Mouse (Mus musculus): ENCODE results near the gene Ifi35.
"Not testable (repeated sequence)": the region's sequence is repeated elsewhere in the genome, so short reads cannot be mapped to it uniquely, and the experiment has no call there.

Gene Ifi35

DNA sequence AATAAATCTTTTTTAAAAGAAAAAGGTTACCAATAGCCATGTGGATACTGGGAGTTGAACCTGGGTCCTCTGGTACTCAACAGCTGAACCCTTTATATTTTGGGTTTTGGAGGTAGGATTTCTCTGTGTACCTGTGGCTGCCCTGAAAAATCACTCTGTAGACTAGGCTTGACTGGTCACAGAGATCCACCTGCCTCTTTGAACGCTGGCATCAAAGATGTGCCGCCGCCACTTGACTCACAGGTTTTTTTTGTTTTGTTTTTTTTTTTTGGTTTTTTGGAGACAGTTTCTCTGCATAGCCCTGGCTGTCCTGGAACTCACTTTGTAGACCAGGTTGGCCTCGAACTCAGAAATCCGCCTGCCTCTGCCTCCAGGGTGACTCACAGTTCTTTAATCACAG lies 421 bp upstream of the Ifi35 start:
- DNase-seq (ENCODE audit: low spot score in 2 of 2) = no peak

DNA sequence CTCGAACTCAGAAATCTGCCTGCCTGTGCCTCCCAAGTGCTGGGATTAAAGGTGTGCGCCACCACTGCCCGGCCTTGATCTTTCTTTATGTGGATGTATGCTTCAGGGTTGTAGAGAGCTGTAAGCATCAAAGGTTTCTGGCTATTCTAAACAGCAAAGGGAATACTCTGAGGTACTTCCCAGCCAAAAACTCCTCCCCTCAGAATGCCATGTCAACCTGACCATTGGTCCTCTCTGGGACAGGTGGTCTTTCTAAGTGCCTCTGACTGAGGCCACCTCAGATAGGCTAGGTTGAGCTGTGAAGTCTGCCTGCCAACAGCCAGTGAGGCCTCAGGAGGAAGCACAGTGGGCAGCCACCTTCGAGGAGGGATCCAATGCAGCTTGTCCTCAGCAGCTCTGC lies 692 bp downstream of the Ifi35 start:
- DNase-seq (ENCODE audit: low spot score in 2 of 2) = no peak

DNA sequence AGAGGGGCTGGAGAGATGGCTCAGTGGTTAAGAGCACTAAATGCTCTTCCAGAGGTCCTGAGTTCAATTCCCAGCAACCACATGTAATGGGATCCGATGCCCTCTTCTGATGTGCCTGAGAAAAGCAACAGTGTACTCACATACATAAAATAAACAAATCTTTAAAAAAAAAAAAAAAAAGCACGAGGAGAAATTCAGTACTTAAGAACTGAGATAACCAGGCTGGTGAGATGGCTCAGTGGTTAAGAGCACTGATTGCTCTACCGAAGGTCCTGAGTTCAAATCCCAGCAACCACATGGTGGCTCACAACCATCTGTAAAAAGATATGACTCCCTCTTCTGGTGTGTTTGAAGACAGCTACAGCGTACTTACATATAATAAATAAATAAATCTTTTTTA lies 1.4 kb downstream of the Ifi35 start:
- not testable (repeated sequence) for DNase-seq (ENCODE audit: low spot score in 2 of 2)

DNA sequence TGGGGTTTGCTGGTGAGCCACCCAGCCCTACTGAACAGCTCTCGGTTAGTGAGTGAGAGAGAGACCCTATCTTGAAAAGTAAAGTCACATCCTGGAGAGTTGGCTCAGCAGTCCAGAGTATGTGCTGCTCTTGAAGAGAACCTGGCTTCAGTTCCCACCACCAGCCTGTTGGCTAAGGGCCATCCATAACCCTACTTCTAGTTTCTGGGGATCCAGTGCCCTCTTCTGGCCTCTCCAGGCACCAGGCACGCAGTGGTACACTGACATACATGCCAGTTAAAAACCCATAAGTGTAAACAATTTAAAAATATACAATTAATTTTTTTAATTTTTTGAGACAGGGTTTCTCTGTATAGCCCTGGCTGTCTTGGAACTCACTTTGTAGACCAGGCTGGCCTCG lies 2.2 kb downstream of the Ifi35 start:
- no peak for DNase-seq (ENCODE audit: low spot score in 2 of 2)

DNA sequence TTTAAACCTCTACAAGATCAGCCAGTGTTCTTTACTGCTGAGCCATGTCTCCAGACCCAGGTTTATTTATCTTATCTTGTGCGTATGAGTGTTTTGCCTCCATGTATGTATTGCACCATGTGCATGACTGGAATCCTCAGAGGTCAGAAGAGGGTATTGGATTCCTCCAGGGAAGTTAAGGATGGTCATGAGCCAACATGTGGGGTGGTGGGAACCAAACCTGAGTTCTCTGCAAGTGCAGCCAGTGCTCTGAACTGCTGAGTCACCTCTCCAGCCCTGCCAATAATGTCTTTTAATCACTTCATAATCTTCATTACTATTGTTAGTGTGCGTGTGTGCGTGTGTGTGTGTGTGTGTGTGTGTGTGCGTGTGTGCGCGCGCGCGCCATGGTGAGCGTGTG lies 3.3 kb downstream of the Ifi35 start:
- no peak for DNase-seq (ENCODE audit: low spot score in 2 of 2)

DNA sequence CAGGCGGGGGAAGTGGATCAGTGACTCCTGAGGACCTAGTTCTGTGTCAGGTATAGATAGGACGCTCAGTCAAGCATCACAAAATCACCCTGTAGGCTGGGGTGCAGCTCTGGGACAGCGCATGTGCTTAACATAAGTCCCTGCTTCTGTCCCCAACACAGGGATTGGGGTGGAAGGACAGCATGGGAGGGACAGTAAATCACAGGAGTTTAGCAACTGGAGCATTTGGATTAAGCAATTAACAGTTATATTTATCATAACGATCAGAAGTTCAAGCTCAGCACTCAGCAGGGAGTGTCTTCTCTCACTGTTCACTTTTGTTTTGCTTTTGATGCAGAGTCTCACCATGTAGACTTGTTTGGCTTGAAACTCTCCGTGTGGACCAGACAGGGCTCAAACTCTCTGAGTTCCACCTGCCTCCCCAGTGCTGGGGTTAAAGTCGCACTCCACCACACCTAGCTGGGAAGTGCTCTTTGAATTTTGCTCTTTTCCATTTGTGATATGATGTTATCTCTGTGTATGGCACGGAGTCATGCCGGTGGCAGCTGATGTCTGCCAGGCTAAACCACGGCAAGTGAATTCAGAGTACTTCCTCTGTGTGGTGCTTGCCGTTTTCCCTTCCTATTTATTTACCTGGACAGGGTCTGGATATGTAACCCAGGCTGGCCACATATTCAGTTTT lies 4.0 kb downstream of the Ifi35 start:
- DNase-seq (ENCODE audit: low spot score in 2 of 2) = no peak

DNA sequence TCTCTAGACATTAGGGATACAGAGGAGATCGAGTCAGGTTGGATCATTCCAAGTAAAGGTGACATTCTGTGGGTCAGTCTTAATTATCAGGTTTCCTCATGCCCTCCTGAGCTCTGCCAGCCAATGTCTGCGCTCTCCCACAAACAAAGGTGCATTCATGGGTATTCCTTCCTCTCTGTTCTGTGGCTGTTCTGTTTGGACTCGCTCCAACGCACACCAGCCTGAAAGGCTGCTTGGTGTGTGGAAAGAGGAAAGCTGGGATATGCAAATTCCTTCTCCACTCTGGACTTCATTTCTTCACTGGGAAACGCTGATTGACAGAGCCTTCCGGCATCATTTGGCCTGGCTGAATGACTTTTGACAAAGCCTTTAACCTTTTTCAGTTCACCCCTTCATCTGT lies 6.5 kb downstream of the Ifi35 start:
- no peak for DNase-seq (ENCODE audit: low spot score in 2 of 2)

DNA sequence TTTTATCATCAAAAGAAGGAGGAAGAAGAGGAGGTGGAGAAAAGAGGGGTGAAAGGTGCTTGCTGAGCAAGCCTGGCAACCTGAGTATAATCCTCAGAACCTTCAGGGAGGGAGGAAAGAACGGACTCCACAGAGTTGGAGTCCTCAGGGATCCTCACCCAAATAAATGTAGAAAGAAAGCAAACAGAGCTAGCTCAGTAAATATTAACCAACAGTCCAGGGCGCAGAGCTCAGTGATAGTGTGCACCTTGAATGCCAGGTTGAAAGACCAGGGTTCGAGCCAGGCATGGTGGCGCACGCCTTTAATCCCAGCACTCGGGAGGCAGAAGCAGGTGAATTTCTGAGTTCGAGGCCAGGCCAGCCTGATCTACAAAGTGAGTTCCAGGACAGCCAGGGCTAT lies 7.4 kb downstream of the Ifi35 start:
- no peak for DNase-seq (ENCODE audit: low spot score in 2 of 2)

DNA sequence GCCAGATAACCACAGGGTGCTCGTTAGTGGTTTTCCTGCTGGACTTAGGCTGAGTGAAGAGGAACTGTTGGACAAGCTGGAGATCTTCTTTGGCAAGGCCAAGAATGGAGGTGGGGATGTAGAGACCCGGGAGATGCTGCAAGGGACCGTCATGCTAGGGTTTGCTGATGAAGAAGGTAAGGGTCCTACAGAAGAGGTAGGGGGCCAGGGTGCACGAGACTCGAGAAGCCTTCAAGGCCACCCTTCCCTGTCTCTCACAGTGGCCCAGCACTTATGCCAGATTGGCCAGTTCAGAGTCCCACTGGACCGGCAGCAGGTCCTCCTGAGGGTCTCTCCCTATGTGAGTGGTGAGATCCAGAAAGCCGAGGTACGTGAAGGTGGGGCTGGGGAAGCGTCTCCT lies 9.4 kb downstream of the Ifi35 start:
- DNase-seq (ENCODE audit: low spot score in 2 of 2) = no peak

DNA sequence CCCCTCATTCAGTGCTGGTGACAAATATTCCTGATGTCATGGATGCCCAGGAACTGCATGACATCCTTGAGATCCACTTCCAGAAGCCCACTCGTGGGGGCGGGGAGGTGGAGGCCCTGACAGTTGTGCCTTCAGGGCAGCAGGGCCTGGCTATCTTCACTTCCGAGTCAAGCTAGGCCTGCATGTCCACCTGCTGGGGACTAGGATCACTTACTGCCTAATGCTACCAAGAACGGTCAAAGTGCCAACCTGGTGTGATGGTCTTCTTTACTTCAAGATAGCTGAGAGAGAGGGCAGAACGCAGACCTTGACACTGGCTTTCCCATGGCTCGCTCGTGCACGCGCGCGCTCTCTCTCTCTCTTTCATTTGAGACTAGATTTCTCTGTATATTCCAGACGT lies 10.0 kb downstream of the Ifi35 start:
- no peak for DNase-seq (ENCODE audit: low spot score in 2 of 2)

DNA sequence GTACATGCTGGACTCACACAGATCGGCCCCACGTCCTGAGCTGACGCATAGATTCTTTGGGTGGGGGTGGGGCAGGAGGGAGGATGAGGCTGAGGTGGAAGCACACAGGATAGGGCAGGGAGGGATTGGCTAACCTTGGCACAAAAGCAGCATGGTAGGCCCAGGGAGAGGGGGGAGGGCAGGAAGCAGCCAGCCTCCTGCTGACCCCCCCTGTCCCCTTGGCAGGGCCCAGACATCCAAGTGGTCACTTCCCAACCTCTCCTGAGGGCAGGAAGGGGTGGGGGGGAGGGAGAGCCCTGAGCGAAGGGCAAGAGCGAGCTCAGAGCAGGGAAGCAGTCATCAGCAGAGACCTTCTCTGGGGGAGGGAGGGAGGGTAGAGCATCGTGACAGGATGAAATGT lies 11.5 kb downstream of the Ifi35 start:
- DNase-seq (ENCODE audit: low spot score in 2 of 2) = no peak

DNA sequence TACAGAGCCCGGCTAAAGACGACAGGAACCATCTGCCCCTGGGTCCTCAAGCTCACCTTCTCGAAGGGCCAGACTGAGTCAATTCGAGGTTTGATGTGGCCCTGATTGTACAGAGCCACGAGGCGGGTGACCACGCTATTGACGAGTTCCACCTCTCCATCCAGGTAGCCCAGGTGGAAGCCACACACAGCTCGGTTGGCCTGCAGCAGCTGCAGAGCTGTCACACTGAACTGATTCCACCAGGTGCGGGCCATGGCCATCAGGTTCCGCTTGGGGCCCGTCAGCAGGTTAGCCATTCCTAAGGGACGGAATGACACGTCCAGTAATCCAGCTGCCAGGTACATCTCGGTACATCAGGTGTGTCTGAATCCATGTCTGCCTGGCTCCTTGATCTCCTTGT lies 12.1 kb downstream of the Ifi35 start:
- no peak for DNase-seq (ENCODE audit: low spot score in 2 of 2)

DNA sequence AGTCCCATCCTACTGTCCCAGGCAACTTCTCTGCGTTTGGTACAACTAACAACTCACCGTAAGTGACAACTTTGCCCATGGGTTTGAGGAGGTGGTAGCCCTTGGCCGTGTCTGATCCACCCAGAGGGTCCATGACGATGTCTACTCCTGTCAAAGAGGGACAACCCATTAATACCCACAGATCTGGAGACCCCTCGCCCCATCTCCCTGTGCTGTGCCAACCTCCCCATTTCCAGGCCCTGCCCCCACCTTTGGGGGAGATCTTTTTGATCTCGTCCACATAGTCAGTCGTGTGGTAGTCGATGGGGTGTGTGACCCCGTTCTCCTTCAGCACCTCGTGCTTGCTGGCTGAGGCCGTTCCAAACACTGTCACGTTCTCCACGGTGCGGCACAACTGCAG lies 13.9 kb downstream of the Ifi35 start:
- DNase-seq (ENCODE audit: low spot score in 2 of 2) = no peak

DNA sequence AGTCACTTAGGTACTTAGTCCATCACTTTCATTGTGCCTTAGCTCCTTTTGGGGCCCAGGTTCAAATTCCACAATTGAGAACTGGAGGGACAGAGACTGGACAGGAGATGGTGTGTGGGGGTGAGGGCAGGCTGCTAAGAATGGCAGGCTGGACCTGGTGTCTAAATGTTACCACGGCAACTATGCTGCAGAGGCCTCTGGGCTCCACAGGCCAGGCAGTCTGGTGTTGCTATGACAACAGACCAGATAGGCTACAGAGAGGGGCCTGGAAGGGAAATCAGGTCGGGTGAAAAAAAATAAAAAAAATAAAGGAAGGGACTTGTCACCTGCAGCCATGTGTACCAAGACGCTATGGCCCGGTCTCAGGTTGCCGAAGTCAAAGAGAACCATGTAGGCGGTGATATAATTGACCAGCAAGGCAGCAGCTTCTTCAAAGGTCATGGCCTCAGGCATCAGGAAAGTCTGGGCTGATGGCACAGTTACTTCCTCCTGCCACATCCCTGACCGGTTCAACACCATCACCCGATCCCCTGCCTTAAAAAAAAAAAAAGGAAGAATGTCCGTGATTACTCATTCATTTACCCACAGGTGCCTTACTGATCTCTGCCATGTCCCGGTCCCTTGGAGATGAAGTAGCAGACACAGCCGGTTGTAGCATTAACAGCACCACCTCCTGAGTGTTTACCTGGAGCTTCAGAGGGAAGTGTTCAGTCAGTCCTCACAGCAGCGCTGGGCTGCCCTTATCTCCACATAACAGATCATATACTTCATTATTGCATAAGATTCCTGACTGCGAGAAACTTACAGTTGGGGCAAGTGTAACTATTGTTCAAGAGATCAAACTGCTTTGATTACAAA lies 14.6 kb downstream of the Ifi35 start:
- DNase-seq (ENCODE audit: low spot score in 2 of 2) = no peak

DNA sequence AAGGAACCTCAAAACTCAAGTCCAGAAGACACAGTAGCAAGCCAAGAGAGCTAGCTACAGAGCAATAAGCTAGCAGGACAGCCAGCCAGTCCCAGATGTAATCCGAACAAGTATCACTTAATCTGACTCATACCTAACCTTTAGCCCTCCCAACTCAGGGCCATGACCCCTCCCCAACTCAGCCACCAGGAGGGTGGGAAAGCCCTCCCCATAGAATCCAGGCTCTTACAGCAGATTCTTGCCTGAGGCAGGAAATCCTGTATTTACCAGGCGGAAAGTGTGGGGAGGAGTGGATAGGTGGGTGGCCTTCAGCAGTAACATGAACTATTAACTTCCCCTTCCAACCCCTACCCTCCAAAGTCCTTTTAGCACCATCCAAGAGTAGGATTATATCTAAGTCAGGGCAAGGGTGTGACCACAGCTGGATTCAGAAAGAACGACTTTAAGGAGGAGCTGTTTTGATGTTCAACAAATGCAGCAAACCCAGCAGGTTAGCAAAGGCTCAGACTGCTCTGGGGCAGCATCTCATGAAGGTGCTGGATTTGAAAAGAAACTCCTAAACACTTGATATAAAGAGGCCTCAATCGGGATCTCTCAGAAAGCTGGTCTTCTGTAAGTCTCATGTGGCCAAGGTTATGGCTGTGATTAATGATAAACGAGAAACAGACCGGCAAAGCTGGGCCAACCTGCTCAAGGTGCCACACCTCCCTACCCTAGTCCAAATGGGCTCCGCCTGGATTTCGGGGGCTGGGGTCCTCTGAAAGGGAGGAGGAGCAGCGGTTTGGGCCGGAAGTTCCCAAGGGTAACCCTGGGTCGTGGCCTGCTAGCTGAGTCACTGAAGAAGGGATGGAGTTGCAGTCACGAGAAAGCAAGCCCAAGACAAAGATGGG lies 16.2 kb downstream of the Ifi35 start, which contains the start of gene Rnd2:
Gene Rnd2, plus strand, starts transcription at position 789 of the 890 bp plus-strand sequence.
- DNase-seq (ENCODE audit: low spot score in 2 of 2) = peak; percentile 30 to 40

DNA sequence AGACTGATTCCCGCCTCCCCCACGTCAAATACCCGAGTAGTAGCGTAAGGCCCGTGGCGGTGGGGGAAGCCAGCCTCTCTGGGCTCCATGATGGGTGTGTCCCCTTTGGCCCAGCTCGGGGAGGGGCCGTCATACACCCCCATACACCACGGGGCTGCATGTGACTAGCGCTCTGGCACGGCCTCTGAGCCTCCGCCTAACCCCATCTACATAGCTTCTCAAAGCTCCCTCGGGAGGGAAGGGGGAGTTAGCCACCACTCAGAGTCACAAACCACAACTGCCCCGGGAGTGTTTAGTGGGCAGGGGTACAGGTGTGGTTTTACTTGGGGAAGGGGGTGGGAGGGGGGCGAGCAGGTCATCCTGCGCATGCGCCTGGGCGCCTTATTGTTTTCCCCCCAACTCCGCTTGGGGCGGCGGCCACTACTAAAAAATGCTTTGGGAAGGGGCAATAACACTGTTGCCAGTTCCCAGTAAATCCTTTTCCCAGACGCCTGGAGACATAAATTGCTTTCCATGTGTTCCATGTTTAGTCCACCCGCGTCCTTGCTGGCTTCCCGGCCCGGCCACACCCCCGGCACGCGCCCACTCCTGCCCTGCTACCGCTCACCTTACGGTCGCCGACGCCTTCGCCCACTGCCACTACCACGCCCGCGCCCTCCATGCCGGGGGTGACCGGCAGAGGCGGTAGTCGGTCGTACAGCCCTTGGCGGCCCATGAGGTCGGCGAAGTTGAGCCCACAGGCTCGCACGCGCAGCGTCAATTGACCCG lies 17.1 kb downstream of the Ifi35 start:
- peak; percentile 81 to 83 for DNase-seq (ENCODE audit: low spot score in 2 of 2)

DNA sequence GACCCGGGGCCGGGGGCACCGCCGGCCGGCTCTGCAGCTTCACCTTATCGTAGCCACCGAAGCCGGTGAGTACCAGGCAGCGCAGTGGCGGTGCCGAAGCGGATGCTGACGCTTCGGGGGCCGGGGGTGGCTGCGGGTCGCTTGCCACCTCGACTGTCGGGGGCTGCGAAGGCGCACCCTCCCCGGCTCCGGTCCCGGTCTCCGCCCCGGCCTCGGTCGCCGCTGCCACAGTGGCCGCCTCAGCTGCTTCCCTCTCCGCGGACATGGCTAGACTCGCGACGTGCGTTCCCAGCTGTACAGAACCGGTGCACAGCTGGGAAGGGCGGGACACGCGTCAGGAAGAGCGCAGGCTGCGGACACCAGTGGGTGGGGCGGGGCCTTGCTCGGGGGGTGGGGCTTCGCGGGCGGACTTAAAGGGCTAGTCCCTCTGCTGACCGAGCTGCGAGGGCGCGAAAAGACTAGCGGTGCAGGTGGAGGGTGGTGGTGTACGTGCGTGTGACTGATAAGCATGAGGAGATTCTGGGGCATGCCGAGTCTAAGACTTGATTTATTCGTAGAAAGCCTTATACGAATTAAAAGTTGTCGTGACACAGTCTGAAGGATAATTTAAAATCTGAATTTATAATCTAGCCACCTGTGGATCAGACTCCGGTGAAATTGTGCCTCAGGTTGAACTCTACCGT lies 17.8 kb downstream of the Ifi35 start, which contains the start of gene Vat1:
Gene Vat1, minus strand, starts transcription at position 362 of the 683 bp plus-strand sequence.
- peak; percentile 64 to 77 for DNase-seq (ENCODE audit: low spot score in 2 of 2)

DNA sequence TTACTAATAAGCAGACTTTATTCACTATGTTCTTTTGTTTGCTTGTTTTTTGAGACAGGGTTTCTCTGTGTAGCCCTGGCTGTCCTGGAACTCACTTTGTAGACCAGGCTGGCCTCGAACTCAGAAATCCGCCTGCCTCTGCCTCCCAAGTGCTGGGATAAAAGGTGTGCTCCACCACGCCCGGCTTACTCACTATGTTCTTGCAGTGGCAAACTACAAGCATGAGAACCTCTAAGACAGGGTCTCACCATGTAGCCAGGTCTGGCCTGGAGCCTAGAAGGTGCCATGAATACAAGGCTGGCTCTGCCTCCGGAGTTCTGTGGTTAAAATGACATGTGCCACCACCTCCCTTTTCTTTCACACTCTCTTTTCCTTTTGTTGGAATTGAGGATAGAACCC lies 18.3 kb downstream of the Ifi35 start:
- DNase-seq (ENCODE audit: low spot score in 2 of 2) = not testable (repeated sequence)

DNA sequence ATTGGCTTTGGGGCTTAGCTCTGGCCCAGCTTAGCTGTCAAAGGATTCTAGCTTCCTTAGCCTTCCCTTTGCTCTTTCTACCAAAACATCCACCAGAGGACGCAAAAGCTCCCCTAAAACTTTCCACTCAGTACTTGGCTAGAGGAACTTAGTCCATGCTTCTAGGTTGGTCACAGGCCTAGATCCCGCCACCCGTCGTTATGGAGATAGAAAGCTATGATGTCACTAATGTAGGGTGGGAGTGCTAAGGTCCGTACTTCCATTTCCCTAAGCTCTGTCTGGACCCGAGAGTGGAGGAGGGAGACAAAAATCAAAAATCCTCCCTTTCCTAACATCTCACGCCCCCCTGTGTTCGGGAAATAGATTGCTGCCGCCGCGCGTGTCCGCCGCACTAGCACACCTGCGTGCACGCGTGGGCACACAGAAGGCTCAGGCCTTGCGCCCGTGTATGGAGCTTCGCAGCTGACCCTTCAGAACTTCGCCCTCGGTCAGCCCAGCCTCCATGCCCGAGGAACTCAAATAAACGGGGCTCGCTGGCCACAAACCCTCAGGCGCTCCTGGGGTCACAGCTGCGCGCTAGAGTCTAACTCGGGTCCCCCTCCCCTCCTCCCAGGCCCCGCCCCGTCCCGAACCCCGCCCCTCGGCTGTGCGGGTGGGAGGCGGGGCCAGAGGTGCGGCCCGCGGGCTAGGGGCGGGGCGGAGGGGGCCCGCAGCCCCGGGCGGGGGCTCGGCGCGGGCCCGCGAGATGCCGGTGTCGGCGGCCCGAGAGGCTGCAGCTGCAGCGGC lies 19.5 kb downstream of the Ifi35 start:
- DNase-seq (ENCODE audit: low spot score in 2 of 2) = peak; percentile 60 to 71

DNA sequence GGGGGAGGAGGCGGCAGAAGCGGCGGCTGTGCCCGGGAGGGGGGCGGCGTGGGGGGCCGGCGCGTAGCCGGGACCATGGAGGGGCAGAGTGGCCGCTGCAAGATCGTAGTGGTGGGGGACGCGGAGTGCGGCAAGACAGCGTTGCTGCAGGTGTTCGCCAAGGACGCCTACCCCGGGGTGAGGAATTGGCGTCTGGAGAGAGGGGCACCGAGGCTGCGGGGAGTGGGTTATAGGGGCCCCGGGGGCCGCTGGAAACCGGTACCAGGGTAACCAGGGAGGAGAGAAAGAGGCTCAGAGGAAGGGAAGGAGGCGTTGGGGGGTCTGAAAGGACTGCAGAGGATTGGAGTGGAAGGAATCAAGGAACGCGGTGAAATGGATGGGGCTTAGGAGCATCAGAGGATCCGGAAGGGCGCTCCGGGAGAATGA lies 20.1 kb downstream of the Ifi35 start:
- DNase-seq (ENCODE audit: low spot score in 2 of 2) = no peak

Data from urinary bladder, postnatal 36 days (tissue).